Mouse (Mus musculus): ENCODE results near the gene Mpig6b.
"Not testable (repeated sequence)": the region's sequence is repeated elsewhere in the genome, so short reads cannot be mapped to it uniquely, and the experiment has no call there.

The Mpig6b gene

DNA sequence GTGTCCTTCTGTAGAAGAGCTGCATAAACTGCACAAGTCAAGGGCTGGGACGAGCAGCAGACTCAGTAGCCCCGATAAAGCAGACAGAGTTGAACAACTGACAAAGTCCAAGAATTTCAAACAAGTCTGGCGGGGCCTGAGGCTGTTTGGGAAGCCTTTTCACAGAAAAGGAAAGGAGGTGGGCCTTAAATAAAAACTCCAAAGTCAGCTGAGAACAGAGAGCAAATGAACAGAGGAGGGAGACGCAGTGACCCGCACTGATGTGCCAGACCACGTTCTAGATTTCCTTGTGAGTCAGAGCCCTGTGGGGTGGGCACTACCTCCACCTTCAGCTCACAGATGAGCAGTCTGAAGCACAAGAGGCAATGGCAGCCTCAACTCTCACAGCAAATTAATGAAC is 31.1 kb downstream of the Mpig6b start:
- no peak for DNase-seq (ENCODE audit: low spot score in 2 of 2)

DNA sequence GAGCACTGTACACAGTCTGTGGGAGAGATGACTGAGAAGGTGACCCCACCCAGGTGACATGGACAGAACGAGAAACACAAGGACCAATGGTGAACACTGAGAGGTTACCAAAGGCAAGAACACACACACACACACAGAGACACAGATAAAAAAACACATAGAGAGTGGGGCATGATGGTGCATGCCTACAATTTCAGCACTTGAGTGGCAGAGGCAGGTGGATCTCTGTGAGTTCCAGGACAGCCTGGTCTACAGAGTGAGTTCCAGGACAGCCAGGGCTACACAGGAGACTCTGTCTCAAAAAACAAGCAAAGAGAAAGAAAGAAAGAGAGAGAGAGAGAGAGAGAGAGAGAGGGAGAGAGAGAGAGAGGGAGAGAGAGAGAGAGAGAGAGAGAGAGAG is 32.3 kb downstream of the Mpig6b start:
- DNase-seq (ENCODE audit: low spot score in 2 of 2) = not testable (repeated sequence)

- DNase-seq (ENCODE audit: low spot score in 2 of 2) = no peak
Measured at GRCm38 (mm10) chr17:35032323-35032870, 33.6 kb downstream of the Mpig6b start.

GRCm38 (mm10) chr17:35031880-35032279 is 34.1 kb downstream of the Mpig6b start:
- DNase-seq (ENCODE audit: low spot score in 2 of 2) = no peak

GRCm38 (mm10) chr17:35031272-35031671 is 34.7 kb downstream of the Mpig6b start:
- no peak for DNase-seq (ENCODE audit: low spot score in 2 of 2)

DNA sequence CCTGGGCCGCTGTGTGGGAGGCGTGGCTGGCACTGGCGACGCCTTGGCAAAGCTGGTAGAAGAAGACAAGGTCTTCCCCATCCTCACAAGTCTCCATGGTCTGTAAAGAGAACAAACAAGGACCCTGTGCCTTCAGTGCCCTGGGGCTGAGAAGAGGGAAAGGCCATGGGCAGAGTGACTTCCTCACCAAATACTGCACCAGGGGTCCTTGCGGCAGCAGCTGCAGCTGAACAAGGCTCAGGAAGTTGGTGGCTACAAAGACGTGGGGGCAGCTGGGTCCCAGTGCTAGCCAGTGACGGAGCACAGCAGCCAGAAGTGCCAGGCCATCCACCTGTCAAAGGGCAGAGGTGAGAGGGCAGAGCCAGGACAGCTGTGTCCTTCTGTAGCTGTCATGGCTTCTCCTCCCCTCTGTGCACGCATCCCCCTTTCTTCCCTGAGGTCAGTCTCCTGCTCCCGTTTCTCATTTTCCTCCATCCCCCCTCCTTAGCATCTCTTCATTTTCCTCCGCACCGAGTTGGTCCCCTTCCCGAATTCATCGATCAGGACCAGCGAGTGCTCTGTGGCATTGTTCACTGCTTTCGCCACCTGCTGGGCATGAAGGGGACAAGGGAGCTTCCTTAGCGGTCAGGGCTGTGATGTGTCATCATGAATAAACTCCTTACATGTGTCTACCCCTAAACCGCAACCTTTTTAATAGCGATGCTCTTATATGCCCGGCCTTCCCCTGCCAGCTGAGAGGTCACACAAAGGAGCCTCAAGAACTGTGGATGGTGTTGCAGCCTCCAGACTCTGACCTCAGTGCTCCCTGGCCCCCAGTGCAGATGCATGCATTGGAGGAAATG is 36.1 kb downstream of the Mpig6b start:
- DNase-seq (ENCODE audit: low spot score in 2 of 2) = no peak

- DNase-seq (ENCODE audit: low spot score in 2 of 2) = no peak
Measured at GRCm38 (mm10) chr17:35028315-35028714, 37.7 kb downstream of the Mpig6b start.

DNA sequence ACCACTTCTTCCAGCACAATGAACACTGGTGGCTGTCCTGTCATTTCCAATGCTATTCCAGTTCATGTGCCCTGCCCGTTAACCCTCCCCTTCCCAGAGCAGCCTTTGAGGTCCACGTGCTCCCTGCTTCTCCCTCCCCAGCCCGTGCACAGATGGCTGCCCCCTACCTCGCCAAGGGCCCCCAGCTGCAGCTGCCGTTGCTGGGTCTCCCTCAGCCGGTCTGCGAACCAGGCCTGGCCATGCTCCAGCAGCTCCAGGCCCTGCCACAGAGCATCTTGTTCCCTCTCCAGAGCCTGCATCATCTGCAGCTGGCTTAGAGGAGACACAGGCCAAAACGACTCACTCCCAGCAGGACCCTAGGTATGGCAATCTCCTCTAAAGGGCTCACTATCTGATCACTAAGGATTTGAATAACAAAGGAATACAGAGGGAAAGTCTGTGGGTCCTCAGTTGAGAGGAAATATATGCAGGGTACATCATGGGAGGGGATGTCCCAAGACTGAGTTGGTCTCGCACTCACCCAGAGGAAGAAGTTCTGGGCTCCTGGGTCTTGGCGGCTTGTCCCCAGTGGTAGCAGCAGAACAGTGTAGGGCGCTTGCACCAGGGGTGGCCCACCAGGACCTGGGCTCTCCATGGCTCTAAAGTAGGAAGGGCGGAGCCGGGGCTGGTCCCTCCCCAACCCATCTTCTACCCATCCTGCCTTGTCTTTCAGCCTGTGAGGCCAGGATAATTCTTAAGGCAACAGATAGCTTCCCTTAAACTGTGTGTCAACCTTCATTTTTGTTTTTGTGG is 38.5 kb downstream of the Mpig6b start, which contains the start of gene Sapcd1:
Sapcd1 (minus strand) TSS at position 740 of the 792 bp plus-strand sequence.
- DNase-seq (ENCODE audit: low spot score in 2 of 2) = peak in 1 of 2 experiments; percentile 51

- no peak for DNase-seq (ENCODE audit: low spot score in 2 of 2)
Measured at GRCm38 (mm10) chr17:35026206-35026605, 39.8 kb downstream of the Mpig6b start.

DNA sequence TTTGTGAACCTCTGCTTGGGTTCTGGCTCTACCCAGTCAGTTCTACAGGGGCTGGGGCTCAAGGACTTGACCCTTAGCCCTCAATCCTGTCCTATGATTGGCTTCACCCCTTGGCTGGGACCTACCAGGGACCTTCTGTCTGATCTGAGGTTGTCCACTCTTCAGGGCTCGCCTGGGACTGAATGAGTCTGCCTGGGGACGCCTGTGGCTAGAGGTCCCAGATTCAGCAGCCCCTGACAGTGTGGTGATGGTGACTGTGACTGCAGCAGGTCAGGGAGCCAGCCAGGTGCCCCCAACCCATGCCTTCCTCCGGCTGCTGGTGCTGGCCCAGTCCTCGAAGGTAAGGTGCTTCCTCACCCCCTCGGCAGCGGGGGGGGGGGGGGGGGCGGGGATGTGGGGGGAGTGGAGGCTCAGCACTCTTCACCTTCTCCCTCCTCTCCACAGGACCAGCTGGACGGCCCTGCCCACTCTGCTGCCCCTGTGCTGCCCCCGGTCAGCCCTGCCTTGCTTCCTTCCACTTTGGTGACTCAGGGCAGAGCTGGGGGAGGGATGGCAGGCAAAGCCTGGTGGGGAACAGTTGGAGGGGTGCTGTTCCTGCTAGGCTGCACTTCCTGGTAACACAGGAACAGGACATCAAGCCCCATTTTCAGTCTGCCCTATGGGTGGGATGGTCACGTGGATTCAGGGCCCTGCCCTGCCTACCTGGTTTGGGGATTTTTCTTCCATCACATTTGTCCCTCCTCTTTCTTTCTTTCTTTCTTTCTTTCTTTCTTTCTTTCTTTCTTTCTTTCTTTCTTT is 41.1 kb downstream of the Mpig6b start:
- DNase-seq (ENCODE audit: low spot score in 2 of 2) = no peak

DNA sequence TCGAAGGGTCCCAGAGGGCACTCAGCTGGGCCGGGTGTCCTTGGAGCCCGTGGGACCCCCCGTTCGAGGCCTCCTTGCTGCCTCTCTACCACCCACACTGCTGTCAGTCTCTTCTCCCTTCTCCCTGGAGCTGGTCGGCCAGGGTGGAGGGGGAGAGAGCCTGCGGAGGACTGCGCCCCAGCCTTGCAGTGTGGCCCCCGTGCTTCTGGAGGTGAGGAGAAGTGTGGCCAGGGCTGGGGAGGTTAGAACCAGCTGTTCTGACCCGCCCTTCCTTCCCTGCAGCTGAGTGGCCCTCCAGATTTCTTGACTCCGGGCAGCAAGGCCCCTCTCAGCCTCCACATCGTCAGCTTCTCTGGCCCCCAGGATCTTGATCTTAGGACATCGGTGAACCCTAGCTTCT is 41.7 kb downstream of the Mpig6b start:
- DNase-seq (ENCODE audit: low spot score in 2 of 2) = no peak

DNA sequence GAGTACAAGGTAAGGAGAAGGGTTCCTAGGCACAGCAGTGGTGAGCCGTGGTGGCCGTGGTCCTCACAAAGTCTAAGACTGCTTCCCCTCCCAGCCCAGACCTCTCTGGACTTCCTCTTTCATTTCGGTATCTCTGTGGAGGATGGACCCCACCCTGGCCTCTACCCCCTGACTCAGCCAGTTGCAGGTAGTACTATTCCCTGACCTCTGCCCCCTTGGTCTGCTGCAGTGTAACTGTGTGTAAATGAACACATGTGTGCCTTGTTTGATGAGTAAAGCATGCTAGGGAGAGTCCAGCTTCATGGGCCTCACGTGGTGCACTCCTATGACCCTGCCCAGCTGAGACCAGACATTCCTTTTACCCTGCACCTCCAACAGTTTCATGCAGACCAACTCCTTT is 42.2 kb downstream of the Mpig6b start:
- no peak for DNase-seq (ENCODE audit: low spot score in 2 of 2)

DNA sequence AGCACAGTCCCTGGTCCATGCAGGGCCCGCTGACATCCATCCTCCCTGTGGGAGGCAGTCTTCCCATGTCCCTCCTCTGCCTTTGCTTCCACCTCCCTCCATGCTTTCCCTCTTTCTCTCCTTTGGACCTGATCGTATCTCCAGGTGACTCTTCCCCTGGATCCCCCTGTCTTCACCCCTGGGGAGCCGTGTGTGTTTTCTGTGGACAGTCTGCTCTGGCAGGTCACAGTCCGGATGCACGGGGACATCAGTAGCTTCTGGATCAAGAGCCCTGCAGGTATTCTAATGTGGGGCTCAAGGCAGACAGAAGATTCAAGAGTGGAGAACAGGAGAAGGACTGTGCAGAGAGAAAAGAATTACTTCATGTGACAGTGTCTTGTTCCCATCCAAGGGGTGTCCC is 42.8 kb downstream of the Mpig6b start:
- DNase-seq (ENCODE audit: low spot score in 2 of 2) = no peak

DNA sequence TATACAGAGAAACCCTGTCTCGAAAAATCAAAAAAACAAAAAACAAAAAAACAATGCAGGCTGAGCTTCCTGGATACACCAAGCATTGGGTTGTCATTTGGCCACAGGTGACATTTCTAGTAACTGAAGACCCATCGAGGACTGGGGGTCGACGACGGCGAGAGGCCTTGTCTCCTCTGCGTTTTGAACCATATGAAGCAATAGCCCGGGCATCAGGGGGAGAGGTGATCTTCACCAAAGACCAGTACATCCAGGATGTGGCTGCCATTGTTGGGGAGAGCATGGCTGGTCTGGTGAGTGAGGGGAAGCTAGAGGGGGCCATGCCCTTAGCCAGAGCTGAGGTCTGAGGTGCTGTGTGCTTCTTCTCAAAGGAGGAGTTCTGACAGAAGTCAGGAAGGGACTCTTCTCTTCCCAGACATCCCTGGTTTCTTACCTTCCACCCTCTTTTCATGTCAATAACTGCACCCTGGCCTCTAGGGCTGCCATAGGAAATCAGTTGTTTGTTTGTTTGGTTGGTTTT is 43.4 kb downstream of the Mpig6b start:
- DNase-seq (ENCODE audit: low spot score in 2 of 2) = no peak

GRCm38 (mm10) chr17:35021842-35022477 is 44.0 kb downstream of the Mpig6b start:
- DNase-seq (ENCODE audit: low spot score in 2 of 2) = no peak

- DNase-seq (ENCODE audit: low spot score in 2 of 2) = peak; percentile 70 to 81
Measured at GRCm38 (mm10) chr17:35021163-35021808, 44.7 kb downstream of the Mpig6b start.

- DNase-seq (ENCODE audit: low spot score in 2 of 2) = no peak
Measured at GRCm38 (mm10) chr17:35020551-35020950, 45.4 kb downstream of the Mpig6b start.

DNA sequence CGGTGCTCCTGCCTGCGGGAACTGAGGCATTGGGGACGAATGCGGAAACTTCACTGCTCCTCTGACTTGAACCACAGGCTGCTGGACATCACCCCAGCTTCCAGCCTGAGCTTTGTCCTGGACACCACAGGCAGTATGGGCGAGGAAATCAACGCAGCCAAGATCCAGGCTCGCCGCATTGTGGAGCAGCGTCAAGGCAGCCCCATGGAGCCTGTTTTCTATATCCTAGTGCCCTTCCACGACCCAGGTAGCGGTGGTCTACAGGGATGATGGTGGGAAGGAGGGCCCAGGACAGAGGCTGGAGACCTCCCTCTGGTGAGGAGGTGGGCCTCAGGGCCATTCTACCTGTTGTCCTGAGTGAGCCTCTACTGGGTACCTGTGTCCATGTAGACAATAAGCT is 46.1 kb downstream of the Mpig6b start:
- no peak for DNase-seq (ENCODE audit: low spot score in 2 of 2)

- DNase-seq (ENCODE audit: low spot score in 2 of 2) = no peak
Measured at GRCm38 (mm10) chr17:35018171-35018570, 47.8 kb downstream of the Mpig6b start.

GRCm38 (mm10) chr17:35017706-35018030 is 48.3 kb downstream of the Mpig6b start:
- no peak for DNase-seq (ENCODE audit: low spot score in 2 of 2)
